Mouse (Mus musculus) hindbrain, embryonic 10.5 days (tissue): ENCODE results near the gene Anxa6. TPM values are rescaled to one million over a fixed set of nuclear protein-coding genes. Genes with fewer than 3 reads are reported as not detected.
"Not testable (repeated sequence)": the region's sequence is repeated elsewhere in the genome, so short reads cannot be mapped to it uniquely, and the experiment has no call there.

Experiments used
- DNase-seq: peaks from one replicate; pipeline ENCODE4 v3.0.0-alpha.2; 2017; ENCODE audit warnings: low spot score
- H3K27ac ChIP-seq: fragments of 300-500 bp; sonication (generic); 2 replicates; pipeline ENCODE4 v1.5.1; 2016; ENCODE audit warnings: mild to moderate bottlenecking, moderate library complexity
- H3K27me3 ChIP-seq: fragments of 300-500 bp; sonication (generic); 2 replicates; pipeline ENCODE4 v1.6.1; 2016; ENCODE audit warnings: mild to moderate bottlenecking; ENCODE audit not compliant: poor library complexity, insufficient read depth, severe bottlenecking
- H3K36me3 ChIP-seq: fragments of 300-500 bp; sonication (generic); 2 replicates; pipeline ENCODE4 v1.6.1; 2016; ENCODE audit warnings: mild to moderate bottlenecking, moderate library complexity
- H3K4me1 ChIP-seq: fragments of 300-500 bp; sonication (generic); replicated peaks from 2 replicates; pipeline ENCODE4 v1.6.1; 2016; ENCODE audit warnings: mild to moderate bottlenecking
- H3K4me3 ChIP-seq: fragments of 300-500 bp; sonication (generic); 2 replicates; pipeline ENCODE4 v1.5.1; 2016; ENCODE audit warnings: mild to moderate bottlenecking, moderate library complexity
- H3K9me3 ChIP-seq: fragments of 300-500 bp; sonication (generic); 2 replicates; pipeline ENCODE4 v1.6.1; 2016; ENCODE audit warnings: mild to moderate bottlenecking, moderate library complexity
- WGBS: fragments of 180-500 bp; shearing (Covaris S2); methylation state at CpG from one replicate; pipeline ENCODE4 v1.1.7; 2016; 5-methylcytosine and 5-hydroxymethylcytosine counted together
- polyA plus RNA-seq: library from polyadenylated mRNA; unstranded; fragments of >200 nt; fragmentation: Nextera tagmentation; extraction: Ambion mirVana; gene quantifications from 2 replicates; pipeline ENCODE4 v1.2.1, GENCODE M21; 2016

Gene Anxa6
- polyA plus RNA-seq, 1 experiment from 2014 or later, result 68.8 TPM

DNA sequence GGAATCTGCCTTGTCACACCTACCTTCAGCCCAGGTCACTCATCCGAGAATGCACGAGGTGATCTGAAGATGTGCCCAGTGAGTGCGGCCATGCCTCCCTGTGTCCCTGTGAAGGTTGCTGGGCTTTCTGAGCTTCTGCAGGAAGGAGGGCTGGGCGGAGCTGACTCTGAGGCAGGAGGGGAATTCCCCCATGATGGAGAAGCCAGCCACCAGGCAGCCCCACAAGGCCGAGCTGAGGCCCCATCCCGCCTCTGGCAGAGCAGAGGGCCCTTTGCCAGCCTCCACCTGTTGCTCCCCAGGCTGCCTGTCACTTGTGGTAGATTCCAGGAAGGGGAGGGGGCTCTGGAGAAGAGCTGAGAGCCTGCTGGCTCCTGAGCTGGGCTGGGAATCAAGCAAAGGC lies 70.4 kb downstream of the Anxa6 start, which contains the start of gene Tnip1:
Tnip1 (minus strand) TSS at position 108 of the 400 bp plus-strand sequence.
- no peaks in the 10 kb centered on the region for H3K9me3 ChIP-seq
- 32% methylated on average over 6 of the region's 6 CpGs for WGBS
- no peak within 1 kb of the TSS for H3K4me3 ChIP-seq
- H3K27me3 ChIP-seq, result no peaks in the 10 kb centered on the region
- DNase-seq, result no peak
- peaks cover 16% of the 10 kb centered on the region; the same call in 1 of the 2 replicates for H3K4me1 ChIP-seq
- no peaks in the 10 kb centered on the region for H3K36me3 ChIP-seq
- 0 out of 2 replicates have a peak within 1 kb of the TSS, but pooled peaks have one; percentile 18 for H3K27ac ChIP-seq

DNA sequence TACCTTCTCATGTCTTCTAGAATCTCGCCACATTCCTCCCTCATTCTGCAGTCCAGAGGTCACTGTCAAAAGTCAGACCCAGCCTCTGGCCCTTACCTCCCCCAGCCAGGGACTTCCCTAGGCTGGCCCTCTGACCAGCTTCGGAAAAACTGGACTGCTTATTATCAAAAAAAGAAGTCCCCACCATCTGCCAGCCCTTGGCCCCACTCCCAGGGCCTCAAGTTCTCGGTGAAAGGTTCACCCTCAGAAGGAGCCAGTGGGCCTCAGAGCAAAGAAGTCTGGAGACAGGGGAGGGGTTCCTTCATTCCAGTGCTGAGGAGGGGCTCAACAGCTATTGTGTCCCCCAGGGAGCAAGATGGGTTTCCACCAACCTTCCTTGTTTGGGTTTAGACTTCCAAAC lies 71.3 kb downstream of the Anxa6 start:
- Histone ChIP-seq H3K36me3 (no peaks in the 10 kb centered on the region), H3K9me3 (no peaks in the 10 kb centered on the region), H3K27ac (0 out of 2 replicates have a peak overlapping the region, but pooled peaks have one; percentile 18), H3K27me3 (no peaks in the 10 kb centered on the region), H3K4me3 (no peak overlapping the region), H3K4me1 (peaks cover 16% of the 10 kb centered on the region; the same call in 1 of the 2 replicates)
- 77% methylated on average over 3 of the region's 3 CpGs for WGBS
- DNase-seq, result no peak

DNA sequence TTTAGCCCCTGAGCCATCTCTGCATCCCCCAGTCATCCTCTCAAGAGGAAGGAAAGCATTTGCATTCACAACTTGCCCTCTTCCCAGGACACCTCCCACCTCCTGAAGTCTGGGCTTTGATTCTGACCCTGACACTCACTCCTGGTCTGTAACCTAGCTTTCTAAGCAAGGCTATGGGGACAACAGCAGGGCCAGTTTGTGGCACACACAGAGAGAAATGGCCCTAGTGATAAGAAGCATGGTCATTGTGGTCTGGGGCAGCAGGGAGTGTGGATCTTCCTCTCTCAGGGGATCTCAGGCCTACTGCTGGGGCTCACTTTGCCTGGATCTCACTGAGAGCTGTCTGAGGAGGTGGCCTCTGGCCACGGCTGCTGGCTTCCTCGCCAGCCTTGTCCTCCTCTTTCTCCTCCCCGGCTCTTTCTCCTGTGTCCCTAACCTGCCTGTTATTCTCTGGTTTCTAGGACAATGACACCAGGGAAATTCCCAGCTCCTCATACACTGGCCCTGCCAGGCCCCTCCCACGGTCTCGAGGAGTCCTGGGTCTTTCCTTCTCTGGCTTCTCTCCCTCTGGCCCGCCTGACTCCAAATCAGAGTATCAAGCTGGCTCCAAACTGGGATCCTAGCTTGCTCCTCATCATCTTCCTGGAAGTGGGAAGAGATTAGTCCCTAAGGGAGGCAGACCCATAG lies 71.9 kb downstream of the Anxa6 start:
- Histone ChIP-seq H3K4me1 (peaks cover 18% of the 10 kb centered on the region; the same call in 1 of the 2 replicates), H3K27ac (peak overlapping the region; percentile 17; the same call in 1 of the 2 replicates), H3K27me3 (no peaks in the 10 kb centered on the region), H3K36me3 (no peaks in the 10 kb centered on the region), H3K4me3 (no peak overlapping the region), H3K9me3 (no peaks in the 10 kb centered on the region)
- DNase-seq, result no peak
- 72% methylated on average over 6 of the region's 6 CpGs for WGBS

DNA sequence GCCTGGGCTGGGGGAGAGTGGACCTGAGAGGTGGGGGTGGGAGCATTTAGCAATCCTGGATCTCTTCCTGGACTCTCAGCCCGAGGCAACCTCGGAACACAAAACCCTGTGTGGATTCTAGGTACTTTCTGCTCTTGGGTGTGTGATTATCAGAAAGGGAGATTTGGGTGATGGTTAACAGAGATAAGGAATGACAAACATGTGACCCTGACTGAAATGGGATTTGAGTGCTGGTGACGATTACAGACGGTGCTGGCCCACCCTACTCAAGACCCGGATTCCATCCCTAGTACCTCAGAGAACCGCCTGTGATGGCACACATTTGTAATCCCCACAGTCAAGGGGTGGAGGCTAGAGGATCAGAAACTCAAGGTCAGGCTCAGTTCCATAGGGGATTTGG lies 73.0 kb downstream of the Anxa6 start:
- H3K4me3 ChIP-seq, result no peak overlapping the region
- peaks cover 25% of the 10 kb centered on the region; the same call in 1 of the 2 replicates for H3K4me1 ChIP-seq
- no peaks in the 10 kb centered on the region for H3K9me3 ChIP-seq
- no peak for DNase-seq
- WGBS, result 87% methylated on average over 6 of the region's 6 CpGs
- H3K27me3 ChIP-seq, result no peaks in the 10 kb centered on the region
- H3K27ac ChIP-seq, result no peak overlapping the region
- no peaks in the 10 kb centered on the region for H3K36me3 ChIP-seq

DNA sequence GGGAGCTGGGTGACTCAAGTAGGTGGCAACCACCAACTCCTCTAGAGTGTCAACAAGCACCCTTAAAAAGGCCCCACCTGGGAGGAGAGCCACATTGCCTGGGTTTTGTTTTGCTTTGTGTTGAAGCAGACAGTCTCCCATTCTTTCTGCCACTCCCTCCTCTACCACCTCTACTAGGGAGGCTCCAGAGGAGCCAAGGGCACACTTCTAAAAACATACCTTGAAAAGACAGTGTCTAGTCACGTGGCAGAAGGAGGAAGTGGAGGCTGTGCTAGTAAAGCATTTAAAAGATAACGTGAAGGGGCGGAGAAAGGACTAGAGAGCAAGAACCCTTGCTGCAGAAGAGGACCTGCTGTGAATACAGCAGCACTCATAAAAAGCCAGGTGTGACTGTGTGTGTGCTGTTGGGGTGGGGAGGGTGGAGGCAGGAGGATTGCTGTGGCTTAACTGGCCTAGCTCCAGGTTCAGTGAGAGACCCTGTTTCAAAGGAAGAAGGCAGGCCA lies 74.6 kb downstream of the Anxa6 start:
- Histone ChIP-seq H3K27ac (no peak overlapping the region), H3K27me3 (no peaks in the 10 kb centered on the region), H3K4me3 (no peak overlapping the region), H3K9me3 (no peaks in the 10 kb centered on the region), H3K4me1 (peaks cover 41% of the 10 kb centered on the region), H3K36me3 (no peaks in the 10 kb centered on the region)
- no peak for DNase-seq
- 64% methylated on average over 3 of the region's 3 CpGs for WGBS

DNA sequence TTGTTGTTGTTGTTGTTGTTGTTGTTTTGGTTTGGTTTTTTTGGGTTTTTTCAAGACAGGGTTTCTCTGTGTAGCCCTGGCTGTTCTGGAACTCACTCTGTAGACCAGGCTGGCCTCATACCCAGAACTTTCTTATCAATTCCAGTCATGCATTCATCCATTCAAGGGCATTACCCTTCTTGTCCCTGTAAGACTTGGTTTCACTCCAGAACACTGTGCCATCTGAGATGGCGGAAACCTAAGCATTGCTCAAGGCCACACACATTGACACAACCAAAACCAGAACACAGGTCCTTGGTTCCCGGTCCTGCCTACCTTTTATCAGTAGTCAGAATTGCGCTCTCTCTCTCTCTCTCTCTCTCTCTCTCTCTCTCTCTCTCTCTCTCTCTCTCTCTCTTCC lies 75.5 kb downstream of the Anxa6 start:
- not testable (repeated sequence) for H3K4me3 ChIP-seq, H3K9me3 ChIP-seq, H3K27me3 ChIP-seq, DNase-seq, H3K36me3 ChIP-seq, H3K27ac ChIP-seq
- peaks cover 41% of the 10 kb centered on the region for H3K4me1 ChIP-seq
- WGBS, result 92% methylated on average over 3 of the region's 3 CpGs

DNA sequence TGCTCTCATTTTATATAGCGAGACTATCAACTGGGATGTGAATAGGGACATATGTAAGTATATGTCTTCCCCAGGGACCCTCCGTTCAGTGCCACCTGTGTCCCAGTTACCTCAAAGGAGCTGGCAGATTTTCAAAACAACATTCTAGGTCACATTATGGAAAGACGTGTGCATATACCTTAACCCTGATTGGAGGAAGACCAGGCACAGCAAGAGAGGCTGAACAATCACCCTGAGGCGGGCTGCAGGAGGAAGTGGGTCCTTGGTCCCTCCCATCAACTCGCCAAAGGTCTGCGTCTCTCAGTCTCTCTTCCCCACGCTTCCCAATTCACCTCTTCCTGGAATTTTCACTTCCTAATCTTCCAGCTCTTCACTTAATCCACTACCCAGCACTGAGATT lies 76.3 kb downstream of the Anxa6 start:
- H3K4me3 ChIP-seq, result no peak overlapping the region
- H3K4me1 ChIP-seq, result peaks cover 38% of the 10 kb centered on the region
- no peaks in the 10 kb centered on the region for H3K9me3 ChIP-seq
- H3K36me3 ChIP-seq, result no peaks in the 10 kb centered on the region
- 60% methylated on average over 7 of the region's 7 CpGs for WGBS
- no peak for DNase-seq
- H3K27ac ChIP-seq, result no peak overlapping the region
- H3K27me3 ChIP-seq, result no peaks in the 10 kb centered on the region

DNA sequence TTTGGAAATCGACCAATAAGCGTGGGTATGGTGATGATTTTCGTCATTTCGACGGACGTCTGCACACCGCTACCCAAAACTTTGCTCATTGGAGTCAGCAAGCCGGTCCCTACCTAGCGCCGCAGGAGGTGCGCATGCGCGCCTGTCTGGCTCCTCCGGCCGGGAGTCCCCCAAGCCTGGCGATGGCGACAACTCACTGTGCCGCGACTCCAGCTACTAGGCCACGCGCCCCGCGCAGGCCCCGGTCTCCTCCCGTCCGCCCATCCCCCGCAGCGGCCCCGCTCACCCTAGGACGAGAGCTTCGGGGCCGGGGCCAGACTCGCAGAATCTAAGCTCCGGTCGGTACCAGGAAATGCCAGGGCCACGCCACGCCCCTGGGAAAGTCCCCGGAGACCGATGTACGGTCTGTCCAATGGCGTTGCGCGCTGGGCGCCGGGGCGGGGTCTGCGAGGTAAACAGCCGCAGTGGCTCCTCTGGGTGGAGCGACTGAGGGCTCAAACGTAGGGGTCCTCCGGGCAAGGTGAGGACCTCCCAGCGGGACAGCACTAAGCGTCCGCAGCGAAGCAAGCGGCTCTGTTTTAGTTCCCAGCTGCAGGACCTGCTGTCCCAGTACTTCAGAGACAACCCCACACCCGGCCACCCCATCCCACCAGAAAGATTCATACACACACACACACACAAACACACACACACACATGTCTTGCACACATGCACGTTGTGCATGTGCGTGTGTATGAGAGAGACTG lies 77.3 kb downstream of the Anxa6 start:
- peak; percentile 97 for DNase-seq
- WGBS, result under 1% methylated on average over 59 of the region's 59 CpGs

DNA sequence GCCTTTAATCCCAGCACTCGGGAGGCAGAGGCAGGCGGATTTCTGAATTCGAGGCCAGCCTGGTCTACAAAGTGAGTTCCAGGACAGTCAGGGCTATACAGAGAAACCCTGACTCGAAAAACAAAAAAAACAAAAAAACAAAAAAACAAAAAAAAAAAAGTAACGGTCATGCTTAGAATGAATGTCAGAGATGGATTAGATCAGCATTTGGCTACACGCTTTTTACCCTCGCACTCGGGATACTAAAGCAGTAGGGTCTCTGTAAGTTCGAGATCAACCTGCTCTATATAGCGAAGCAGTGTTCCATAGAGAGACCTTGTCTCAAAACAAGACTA lies 77.9 kb downstream of the Anxa6 start:
- H3K4me3 ChIP-seq, result peak overlapping the region; percentile 95
- H3K36me3 ChIP-seq, H3K27me3 ChIP-seq, H3K9me3 ChIP-seq, DNase-seq: not testable (repeated sequence)
- H3K27ac ChIP-seq, result peak overlapping the region; percentile 95
- H3K4me1 ChIP-seq, result peaks cover 34% of the 10 kb centered on the region
- WGBS, result 50% methylated on average over 10 of the region's 10 CpGs

More for the DNA sequence above, 77.3 kb downstream of the Anxa6 start:
- no peaks in the 10 kb centered on the region for H3K9me3 ChIP-seq
- no peaks in the 10 kb centered on the region for H3K27me3 ChIP-seq
- peaks cover 34% of the 10 kb centered on the region for H3K4me1 ChIP-seq
- peak overlapping the region; percentile 95 for H3K4me3 ChIP-seq
- H3K27ac ChIP-seq, result peak overlapping the region; percentile 95
- H3K36me3 ChIP-seq, result no peaks in the 10 kb centered on the region

DNA sequence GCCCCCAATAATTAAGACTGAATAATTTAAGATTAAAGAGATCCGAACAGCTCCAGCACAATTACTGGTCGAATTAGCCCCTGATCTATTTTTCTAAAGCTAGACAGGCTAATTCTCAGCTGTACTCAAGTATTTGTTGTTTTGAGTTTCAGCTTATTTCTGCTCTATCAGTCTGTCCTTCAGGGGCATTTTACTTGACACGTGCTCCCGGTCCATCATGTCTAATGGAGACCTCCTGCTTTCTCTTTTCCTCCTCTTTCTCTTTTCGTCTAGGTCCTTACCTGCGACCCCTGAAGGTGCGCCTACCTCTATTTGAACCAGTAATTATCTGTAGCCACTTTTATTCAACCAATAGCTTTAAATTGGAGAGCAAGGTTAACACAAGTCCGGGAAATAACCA lies 78.5 kb downstream of the Anxa6 start:
- Histone ChIP-seq H3K9me3 (no peaks in the 10 kb centered on the region), H3K4me3 (peak overlapping the region; percentile 9; the same call in 1 of the 2 replicates), H3K27ac (no peak overlapping the region), H3K27me3 (no peaks in the 10 kb centered on the region), H3K36me3 (peaks cover 3% of the 10 kb centered on the region; the same call in 1 of the 2 replicates), H3K4me1 (peaks cover 34% of the 10 kb centered on the region)
- no peak for DNase-seq
- 88% methylated on average over 8 of the region's 8 CpGs for WGBS

DNA sequence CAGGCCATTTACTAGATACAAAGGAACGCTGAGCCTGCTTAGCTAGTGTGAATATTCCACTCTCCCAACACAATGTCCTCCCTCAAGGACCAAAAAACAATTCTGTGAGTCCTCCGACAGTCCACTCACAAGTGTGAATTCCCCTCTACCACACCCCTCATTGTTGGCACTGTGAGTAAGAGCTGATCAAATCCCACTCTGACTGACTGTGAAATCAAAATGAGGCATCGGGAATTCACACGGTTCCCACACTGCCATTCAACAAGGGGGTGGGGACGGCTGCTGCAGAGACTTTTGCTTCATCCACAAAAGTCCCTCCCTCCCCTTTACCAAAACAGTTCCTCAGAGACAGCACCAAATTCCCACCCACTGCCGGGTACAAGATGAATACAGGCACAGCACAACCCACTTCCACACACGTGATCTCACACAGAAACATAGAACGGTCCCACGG lies 79.2 kb downstream of the Anxa6 start:
- Histone ChIP-seq H3K36me3 (peaks cover 3% of the 10 kb centered on the region; the same call in 1 of the 2 replicates), H3K27ac (peak overlapping the region; percentile 57), H3K27me3 (no peaks in the 10 kb centered on the region), H3K4me1 (peaks cover 34% of the 10 kb centered on the region), H3K9me3 (no peaks in the 10 kb centered on the region), H3K4me3 (peak overlapping the region; percentile 9; the same call in 1 of the 2 replicates)
- WGBS, result 41% methylated on average over 9 of the region's 9 CpGs
- DNase-seq, result peak; percentile 29

DNA sequence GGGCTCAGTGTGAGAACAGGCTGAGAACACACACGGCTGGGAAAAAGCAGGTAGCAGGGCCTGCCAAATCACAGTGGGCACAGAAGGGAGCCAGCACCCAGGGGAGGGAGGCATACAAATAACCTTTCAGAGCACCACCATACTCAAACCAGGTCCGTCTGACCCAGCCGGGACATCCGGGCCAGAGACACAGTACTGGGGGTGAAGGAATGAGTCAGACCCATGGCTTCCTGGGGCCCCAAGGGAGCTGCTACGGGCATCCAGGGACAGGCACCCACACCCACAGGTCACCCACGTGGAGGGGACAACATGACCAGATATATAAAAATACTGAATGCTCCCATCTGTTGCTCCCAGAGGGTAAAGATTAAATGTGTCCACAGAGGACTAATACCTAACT lies 80.6 kb downstream of the Anxa6 start:
- Histone ChIP-seq H3K4me3 (no peak overlapping the region), H3K36me3 (peaks cover 3% of the 10 kb centered on the region; the same call in 1 of the 2 replicates), H3K27ac (peak overlapping the region; percentile 54; the same call in 1 of the 2 replicates)

DNA sequence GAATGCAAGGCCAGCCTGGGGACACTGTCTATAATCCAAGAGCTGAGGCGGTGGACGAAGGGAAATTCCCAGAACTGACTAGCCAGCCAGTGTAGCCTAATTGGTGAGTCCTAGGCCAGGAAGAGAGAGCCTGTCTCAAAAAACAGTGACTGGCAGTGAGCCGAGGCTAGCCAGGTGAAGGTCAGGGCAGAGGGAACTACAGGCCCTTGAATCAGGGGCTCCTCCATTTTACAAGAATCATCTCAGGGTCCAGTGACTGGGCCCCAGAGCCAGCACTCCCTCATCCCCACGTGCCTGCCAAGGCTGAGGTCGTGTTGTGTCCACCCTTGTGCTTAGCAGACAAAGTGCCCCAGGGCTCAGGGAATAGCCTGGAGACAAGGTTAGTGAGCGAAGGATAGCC lies 82.6 kb downstream of the Anxa6 start:
- 82% methylated on average over 6 of the region's 6 CpGs for WGBS
- no peak overlapping the region for H3K27ac ChIP-seq
- no peak for DNase-seq
- no peaks in the 10 kb centered on the region for H3K9me3 ChIP-seq
- no peak overlapping the region for H3K4me3 ChIP-seq
- no peaks in the 10 kb centered on the region for H3K27me3 ChIP-seq
- H3K4me1 ChIP-seq, result peaks cover 26% of the 10 kb centered on the region
- peaks cover 3% of the 10 kb centered on the region; the same call in 1 of the 2 replicates for H3K36me3 ChIP-seq

More for the DNA sequence above, 80.6 kb downstream of the Anxa6 start:
- Histone ChIP-seq H3K9me3 (no peaks in the 10 kb centered on the region), H3K27me3 (no peaks in the 10 kb centered on the region), H3K4me1 (peaks cover 34% of the 10 kb centered on the region)
- WGBS, result 76% methylated on average over 6 of the region's 6 CpGs
- no peak for DNase-seq
